Mouse (Mus musculus): ENCODE measurements at regions not wholly inside any gene's neighbourhood (a gene's known extent, or its start where the extent isn't known, plus 50 kb on each side); places are given as distances from the start of the nearest gene placed in this dataset.

DNA sequence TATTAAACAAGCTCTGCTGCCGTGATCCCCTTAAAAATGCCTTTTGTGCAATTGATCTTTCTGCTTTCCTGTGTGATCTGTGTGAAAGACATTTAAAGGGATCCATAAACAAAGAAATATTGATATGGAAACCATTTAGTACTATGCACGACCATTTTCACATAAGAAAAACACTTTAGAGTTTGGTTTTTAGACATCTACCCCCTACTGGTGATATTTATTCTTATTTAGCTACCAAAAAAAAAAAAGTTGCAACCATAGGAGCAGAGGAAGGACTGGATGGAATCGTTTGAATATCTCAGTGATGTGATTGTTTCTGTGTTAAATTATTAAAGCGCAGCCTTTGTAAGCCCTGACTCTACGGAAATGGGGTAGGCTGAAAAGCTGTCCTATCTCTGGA is 101.4 kb upstream of the Tbca start:
- Histone ChIP-seq H3K27me3 (ENCODE audit: control insufficient read depth, insufficient read depth, low read depth, low read length) (peaks cover 12% of the 10 kb centered on the region; the same call in 1 of the 2 replicates), H3K4me1 (ENCODE audit: control insufficient read depth, insufficient read depth, low read length) (no peaks in the 10 kb centered on the region), H3K9me3 (replicated peaks; ENCODE audit: control insufficient read depth, low read length, poor library complexity, severe bottlenecking) (no peaks in the 10 kb centered on the region), H3K4me3 (ENCODE audit: low read depth, low read length) (no peak overlapping the region), H3K4me2 (ENCODE audit: low read length) (no peak overlapping the region), H3K36me3 (ENCODE audit: control insufficient read depth, insufficient read depth, low read length) (no peaks in the 10 kb centered on the region), H3K27ac (ENCODE audit: low read length) (no peak overlapping the region), H3K9ac (ENCODE audit: low read depth, low read length) (no peak overlapping the region)
- WGBS = 64% methylated on average over 5 of the region's 5 CpGs
- ATAC-seq = no peak

DNA sequence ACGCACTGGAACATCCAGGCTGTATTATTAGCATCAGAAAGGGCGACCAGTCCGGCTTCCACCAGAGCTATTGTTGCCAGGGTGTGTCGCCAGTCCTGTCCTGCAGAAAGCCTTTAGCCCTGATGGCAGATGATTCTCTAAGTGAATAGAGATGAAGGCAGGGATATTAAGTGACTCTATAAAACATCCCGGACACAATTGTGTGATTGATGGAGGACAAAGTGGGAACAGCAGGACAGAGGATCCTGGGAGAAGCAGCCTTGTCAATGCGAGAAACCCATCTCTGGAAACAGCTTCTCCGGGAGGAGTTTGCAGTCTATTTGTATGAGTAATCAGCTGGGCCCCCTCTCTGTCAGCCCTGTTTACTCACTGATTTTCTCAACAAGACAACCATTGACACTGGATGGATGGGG is 82.1 kb upstream of the Tbca start:
- Histone ChIP-seq H3K4me1 (ENCODE audit: control insufficient read depth, insufficient read depth, low read length) (peaks cover 18% of the 10 kb centered on the region), H3K27me3 (ENCODE audit: control insufficient read depth, insufficient read depth, low read depth, low read length) (peaks cover 32% of the 10 kb centered on the region), H3K9ac (ENCODE audit: low read depth, low read length) (no peak overlapping the region), H3K4me3 (ENCODE audit: low read depth, low read length) (no peak overlapping the region), H3K27ac (ENCODE audit: low read length) (no peak overlapping the region), H3K9me3 (replicated peaks; ENCODE audit: control insufficient read depth, low read length, poor library complexity, severe bottlenecking) (no peaks in the 10 kb centered on the region), H3K36me3 (ENCODE audit: control insufficient read depth, insufficient read depth, low read length) (no peaks in the 10 kb centered on the region), H3K4me2 (ENCODE audit: low read length) (no peak overlapping the region)
- ATAC-seq = no peak
- WGBS = 5% methylated on average over 7 of the region's 7 CpGs

DNA sequence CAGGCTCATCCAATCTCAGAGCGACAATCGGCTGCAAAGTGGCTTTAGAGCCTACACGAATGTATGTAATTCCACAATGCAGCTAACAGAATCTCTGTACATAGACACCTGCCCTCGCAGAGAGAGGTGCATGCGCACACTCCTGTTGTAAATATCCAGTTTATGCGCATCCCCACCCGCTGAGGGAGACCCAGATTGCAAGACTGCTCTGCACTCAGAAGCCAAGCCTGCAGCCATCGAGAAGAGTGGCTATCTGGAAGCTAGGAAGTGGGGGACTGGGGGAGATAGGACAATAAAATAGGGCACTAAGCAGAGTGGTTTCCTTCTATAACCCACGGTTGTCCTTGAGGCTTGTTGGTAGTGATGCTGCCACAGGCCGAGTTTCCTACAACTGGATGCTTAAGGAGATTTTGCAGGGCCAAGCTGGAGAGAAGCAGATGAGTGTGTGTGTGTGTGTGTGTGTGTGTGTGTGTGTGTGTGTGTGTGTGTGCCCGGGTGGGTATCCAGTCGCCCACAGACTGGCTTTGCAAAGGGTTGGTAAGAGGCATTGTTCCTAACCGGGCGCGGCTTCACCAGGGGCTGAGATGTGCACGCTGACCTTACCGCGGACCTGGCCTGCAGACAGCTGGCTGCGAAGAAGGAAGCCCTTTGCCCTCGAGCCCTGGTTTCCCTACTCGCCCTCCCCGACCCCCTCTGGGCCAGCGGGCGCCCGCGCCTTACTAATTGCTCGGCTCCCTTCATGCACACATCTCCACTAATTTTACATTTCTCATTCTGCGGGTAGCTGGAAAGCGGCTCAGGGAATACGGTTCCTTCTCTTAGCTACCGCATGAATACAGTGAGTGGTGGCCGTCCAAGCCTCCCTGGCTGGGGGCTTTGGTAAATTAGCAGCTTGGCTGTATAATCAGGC is 81.1 kb upstream of the Tbca start:
- Histone ChIP-seq H3K9me3 (replicated peaks; ENCODE audit: control insufficient read depth, low read length, poor library complexity, severe bottlenecking) (no peaks in the 10 kb centered on the region), H3K4me3 (ENCODE audit: low read depth, low read length) (no peak overlapping the region), H3K4me2 (ENCODE audit: low read length) (peak overlapping the region; percentile 27), H3K36me3 (ENCODE audit: control insufficient read depth, insufficient read depth, low read length) (no peaks in the 10 kb centered on the region), H3K27me3 (ENCODE audit: control insufficient read depth, insufficient read depth, low read depth, low read length) (peaks cover 38% of the 10 kb centered on the region), H3K9ac (ENCODE audit: low read depth, low read length) (no peak overlapping the region), H3K27ac (ENCODE audit: low read length) (no peak overlapping the region), H3K4me1 (ENCODE audit: control insufficient read depth, insufficient read depth, low read length) (peaks cover 12% of the 10 kb centered on the region)
- no peak for ATAC-seq
- WGBS = 3% methylated on average over 31 of the region's 32 CpGs

DNA sequence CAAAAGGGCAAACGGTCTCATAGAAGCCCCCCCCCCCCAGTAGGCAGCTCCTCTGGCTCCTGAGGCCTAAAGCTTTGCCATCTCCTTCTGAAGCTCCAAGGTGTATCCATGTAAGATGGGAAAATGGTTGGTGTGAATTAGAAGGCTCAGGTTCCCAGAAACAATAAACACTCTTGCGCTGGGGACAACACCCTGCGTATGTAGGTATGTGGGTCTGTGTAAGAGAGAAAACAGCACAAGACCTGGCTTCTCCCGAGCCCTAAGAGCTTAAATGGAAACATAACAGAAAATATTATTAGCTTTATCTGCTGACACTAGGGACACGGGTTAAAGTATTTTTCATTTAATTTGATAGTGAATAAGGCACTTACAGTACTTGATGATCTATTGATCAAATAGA is 79.9 kb upstream of the Tbca start:
- no peak for ATAC-seq
- peaks cover 40% of the 10 kb centered on the region for H3K27me3 ChIP-seq (ENCODE audit: control insufficient read depth, insufficient read depth, low read depth, low read length)

DNA sequence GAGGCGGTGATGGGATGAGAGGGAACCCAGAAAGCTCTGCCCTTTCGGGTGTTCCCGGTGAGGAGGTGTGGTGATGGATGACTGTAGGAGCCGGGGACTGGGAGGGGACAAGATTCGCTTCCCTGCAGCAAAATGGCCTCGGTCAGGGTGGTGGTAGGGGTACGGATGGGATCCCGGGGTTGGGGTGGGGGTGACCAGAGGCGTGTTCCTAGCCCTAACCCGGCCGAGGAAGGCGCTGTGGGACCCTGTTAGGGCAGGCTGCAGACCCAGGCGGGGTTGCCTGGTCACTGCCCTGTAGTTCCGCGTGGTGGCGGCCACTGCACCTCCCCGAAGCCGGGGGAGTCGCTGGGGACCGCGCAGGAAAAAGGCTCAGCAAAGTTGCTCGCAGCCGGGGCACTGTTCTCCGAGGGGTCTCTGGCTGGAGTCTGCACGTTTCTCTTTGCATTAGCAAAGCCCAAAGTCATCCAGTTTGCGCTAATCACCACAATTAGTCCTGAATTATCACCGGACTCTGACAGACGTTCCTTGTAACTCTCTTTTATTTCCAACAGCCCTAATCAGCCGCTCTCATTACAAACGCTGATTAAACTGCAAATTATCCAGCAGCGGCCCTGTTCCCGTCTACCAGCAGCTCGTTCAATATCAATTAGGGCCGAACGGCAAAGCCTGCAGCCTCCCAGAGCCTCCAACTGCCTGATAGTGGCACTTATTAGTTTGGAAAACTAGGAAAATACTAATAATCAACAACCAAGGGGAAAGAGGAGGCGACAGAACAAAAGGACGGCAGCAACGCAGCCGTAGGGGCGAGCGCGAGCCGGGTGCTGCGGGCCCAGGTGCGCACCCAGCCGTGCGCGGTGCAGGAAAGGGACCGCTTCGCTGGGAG is 78.8 kb upstream of the Tbca start:
- H3K27ac ChIP-seq (ENCODE audit: low read length) = no peak overlapping the region
- 1% methylated on average over 50 of the region's 50 CpGs for WGBS
- ATAC-seq = peak; percentile 55

More for the DNA sequence above, 79.9 kb upstream of the Tbca start:
- Histone ChIP-seq H3K36me3 (ENCODE audit: control insufficient read depth, insufficient read depth, low read length) (no peaks in the 10 kb centered on the region), H3K9ac (ENCODE audit: low read depth, low read length) (no peak overlapping the region), H3K4me1 (ENCODE audit: control insufficient read depth, insufficient read depth, low read length) (peaks cover 8% of the 10 kb centered on the region), H3K9me3 (replicated peaks; ENCODE audit: control insufficient read depth, low read length, poor library complexity, severe bottlenecking) (no peaks in the 10 kb centered on the region), H3K4me3 (ENCODE audit: low read depth, low read length) (no peak overlapping the region), H3K27ac (ENCODE audit: low read length) (no peak overlapping the region), H3K4me2 (ENCODE audit: low read length) (no peak overlapping the region)
- 32% methylated on average over 5 of the region's 5 CpGs for WGBS

DNA sequence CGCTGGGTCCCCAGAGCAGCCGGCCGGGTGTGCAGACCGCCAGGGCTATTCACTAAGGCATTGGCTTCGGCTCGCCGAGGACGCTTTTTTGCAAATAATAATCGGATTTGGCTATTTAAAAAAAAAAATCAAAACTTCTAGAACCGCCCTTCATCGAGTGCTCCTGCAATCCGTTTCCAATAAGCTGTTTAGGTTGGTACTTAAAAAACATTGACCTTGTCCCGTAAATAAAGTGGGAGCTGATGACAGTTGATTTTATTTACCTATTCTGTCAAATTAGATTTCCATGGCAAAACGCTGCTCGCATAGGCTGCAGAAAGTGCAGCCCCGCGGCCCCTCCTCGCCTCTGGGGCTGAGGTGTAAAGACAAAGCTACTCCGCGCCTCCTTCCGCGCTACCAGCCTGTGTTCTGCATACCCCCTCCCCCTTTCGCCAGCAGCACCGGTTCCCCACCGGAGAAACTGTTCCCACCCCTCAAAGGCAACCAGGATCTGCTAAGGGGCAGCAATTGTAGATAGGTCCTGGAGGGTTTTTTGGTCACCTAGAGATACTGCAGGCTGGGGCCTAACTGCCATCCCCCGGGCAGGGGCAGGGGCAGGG is 78.0 kb upstream of the Tbca start:
- Histone ChIP-seq H3K36me3 (ENCODE audit: control insufficient read depth, insufficient read depth, low read length) (no peaks in the 10 kb centered on the region), H3K4me1 (ENCODE audit: control insufficient read depth, insufficient read depth, low read length) (peaks cover 8% of the 10 kb centered on the region), H3K4me2 (ENCODE audit: low read length) (peak overlapping the region; percentile 42), H3K9ac (ENCODE audit: low read depth, low read length) (no peak overlapping the region), H3K27ac (ENCODE audit: low read length) (no peak overlapping the region), H3K4me3 (ENCODE audit: low read depth, low read length) (peak overlapping the region; percentile 21), H3K9me3 (replicated peaks; ENCODE audit: control insufficient read depth, low read length, poor library complexity, severe bottlenecking) (no peaks in the 10 kb centered on the region), H3K27me3 (ENCODE audit: control insufficient read depth, insufficient read depth, low read depth, low read length) (peaks cover 42% of the 10 kb centered on the region)
- WGBS = under 1% methylated on average over 26 of the region's 26 CpGs
- no peak for ATAC-seq

More for the DNA sequence above, 78.8 kb upstream of the Tbca start:
- Histone ChIP-seq H3K4me3 (ENCODE audit: low read depth, low read length) (peak overlapping the region; percentile 21), H3K4me1 (ENCODE audit: control insufficient read depth, insufficient read depth, low read length) (peaks cover 8% of the 10 kb centered on the region), H3K9me3 (replicated peaks; ENCODE audit: control insufficient read depth, low read length, poor library complexity, severe bottlenecking) (no peaks in the 10 kb centered on the region), H3K9ac (ENCODE audit: low read depth, low read length) (0 out of 2 replicates have a peak overlapping the region, but pooled peaks have one; percentile 6), H3K36me3 (ENCODE audit: control insufficient read depth, insufficient read depth, low read length) (no peaks in the 10 kb centered on the region), H3K4me2 (ENCODE audit: low read length) (peak overlapping the region; percentile 42), H3K27me3 (ENCODE audit: control insufficient read depth, insufficient read depth, low read depth, low read length) (peaks cover 44% of the 10 kb centered on the region)

DNA sequence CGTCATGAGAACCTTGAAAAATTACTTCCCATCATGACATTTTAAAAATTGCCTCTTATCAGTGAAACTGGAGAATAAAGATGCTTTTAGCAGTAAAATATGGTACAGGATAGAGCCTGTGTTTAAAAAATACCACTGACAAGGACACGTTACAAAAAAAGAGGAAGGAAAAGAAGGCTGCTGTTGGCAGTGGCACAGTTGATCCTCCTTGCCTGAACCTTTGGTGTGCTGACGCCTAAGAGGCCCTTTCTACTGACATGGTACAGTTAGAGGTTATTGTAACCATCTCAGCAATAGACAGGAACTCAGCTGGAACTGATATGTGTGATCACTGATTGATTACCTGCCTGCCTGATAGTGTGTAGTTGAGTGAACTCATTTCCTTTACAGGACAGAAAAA is 75.3 kb upstream of the Tbca start:
- 69% methylated on average over 3 of the region's 3 CpGs for WGBS
- peaks cover 46% of the 10 kb centered on the region for H3K27me3 ChIP-seq (ENCODE audit: control insufficient read depth, insufficient read depth, low read depth, low read length)
- no peak for ATAC-seq
- peaks cover 8% of the 10 kb centered on the region for H3K4me1 ChIP-seq (ENCODE audit: control insufficient read depth, insufficient read depth, low read length)
- no peaks in the 10 kb centered on the region for H3K36me3 ChIP-seq (ENCODE audit: control insufficient read depth, insufficient read depth, low read length)
- H3K9me3 ChIP-seq (replicated peaks; ENCODE audit: control insufficient read depth, low read length, poor library complexity, severe bottlenecking) = no peaks in the 10 kb centered on the region
- H3K27ac ChIP-seq (ENCODE audit: low read length) = no peak overlapping the region
- no peak overlapping the region for H3K4me2 ChIP-seq (ENCODE audit: low read length)
- no peak overlapping the region for H3K9ac ChIP-seq (ENCODE audit: low read depth, low read length)
- H3K4me3 ChIP-seq (ENCODE audit: low read depth, low read length) = no peak overlapping the region

DNA sequence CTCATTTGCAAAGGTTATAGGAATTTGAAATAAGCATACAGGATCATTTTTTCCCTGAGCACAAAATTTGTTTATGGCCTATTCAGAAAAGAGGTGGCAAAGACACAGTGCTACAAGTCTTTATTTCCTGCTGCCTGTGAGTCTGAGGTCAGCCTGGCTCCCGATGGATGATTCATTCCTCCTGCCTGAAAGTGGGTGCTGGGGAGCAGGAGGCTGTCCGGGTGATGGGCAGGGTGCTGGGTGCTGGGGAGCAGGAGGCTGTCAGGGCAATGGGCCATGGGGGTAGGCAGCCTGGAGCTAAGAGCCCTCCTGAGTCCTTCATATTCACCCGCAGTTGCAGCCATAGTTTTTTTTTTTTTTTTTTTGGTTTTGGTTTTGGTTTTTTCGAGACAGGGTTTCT is 67.1 kb upstream of the Tbca start:
- Histone ChIP-seq H3K9ac (ENCODE audit: low read depth, low read length) (no peak overlapping the region), H3K27ac (ENCODE audit: low read length) (no peak overlapping the region), H3K36me3 (ENCODE audit: control insufficient read depth, insufficient read depth, low read length) (no peaks in the 10 kb centered on the region), H3K27me3 (ENCODE audit: control insufficient read depth, insufficient read depth, low read depth, low read length) (peaks cover 4% of the 10 kb centered on the region), H3K4me1 (ENCODE audit: control insufficient read depth, insufficient read depth, low read length) (no peaks in the 10 kb centered on the region), H3K4me2 (ENCODE audit: low read length) (no peak overlapping the region), H3K9me3 (replicated peaks; ENCODE audit: control insufficient read depth, low read length, poor library complexity, severe bottlenecking) (no peaks in the 10 kb centered on the region), H3K4me3 (ENCODE audit: low read depth, low read length) (no peak overlapping the region)
- 85% methylated on average over 4 of the region's 4 CpGs for WGBS
- no peak for ATAC-seq
